Mouse (Mus musculus) left cerebral cortex, postnatal 36 days (tissue): ENCODE results near the gene Ttll1. TPM values are rescaled to one million over a fixed set of nuclear protein-coding genes. Genes with fewer than 3 reads are reported as not detected.

Experiments used
- DNase-seq, 2 experiments: peaks; one replicate each; pipeline ENCODE4 v3.0.0; 2021 to 2022; ENCODE audit warnings: low spot score in 2 of 2, mixed read lengths in 1 of 2
- intact Hi-C: fragments of 180-260 bp; cut with DNase I; formaldehyde crosslinking; loops from one replicate; pipeline ENCODE4 v1.15.1; 2025
- microRNA-seq: library from miRNA; unstranded; fragments of <30 nt; microRNA quantifications from one replicate; pipeline ENCODE4 v1.2.0, GENCODE M21; 2022
- total RNA-seq, 2 experiments: library from RNA; stranded (reverse); gene quantifications; 2 replicates each; pipeline ENCODE4 v1.2.3; 2021

Ttll1 gene
- total RNA-seq, 2 experiments from 2014 or later: 49.7 to 52.3 TPM

GRCm38 (mm10) chr15:83436541-83436940, 74.2 kb downstream of the Ttll1 start:
- intact Hi-C loops: no loop called here
- DNase-seq: no peak

GRCm38 (mm10) chr15:83435324-83436090, 75.2 kb downstream of the Ttll1 start:
- peak; percentile 24 to 28 for DNase-seq
- intact Hi-C loops: no loop called here

DNA sequence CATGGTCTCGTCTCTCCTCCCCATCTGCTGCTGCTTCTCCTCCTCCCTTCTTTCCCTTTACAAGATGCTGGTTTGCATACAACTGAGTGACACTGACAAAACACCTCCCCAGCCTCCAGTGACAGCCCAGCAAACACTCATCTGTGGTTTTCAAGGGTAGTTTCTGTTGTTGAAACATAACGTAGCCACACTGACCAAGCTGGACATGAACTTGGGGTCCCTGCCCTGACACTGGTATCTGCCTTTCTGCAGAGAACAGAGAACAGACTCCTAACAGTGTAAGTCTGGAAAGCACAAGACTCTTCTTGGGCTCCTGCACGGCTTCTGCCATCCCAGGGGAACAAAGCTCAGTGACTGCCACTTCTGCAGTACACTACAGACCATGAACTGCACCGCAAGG, 76.0 kb downstream of the Ttll1 start:
- intact Hi-C loops: no loop called here

More for the DNA sequence above, 76.0 kb downstream of the Ttll1 start:
- no peak for DNase-seq

Small RNA genes lying within 50 kb of the gene (microRNA-seq; reads per million reads assigned to microRNA genes)
- gene Gm24575: not detected

Other genes with a start within 250 kb of the Ttll1 start
- 10 to 100 TPM; 18.9 to 22.3 TPM for gene Arfgap3, start 160.6 kb downstream of the Ttll1 start, total RNA-seq
- gene Pacsin2, start 46.3 kb downstream of the Ttll1 start, total RNA-seq: 100 to 1,000 TPM in 1 of 2 experiments, 10 to 100 TPM in 1; 88.9 to 102 TPM
- gene Bik, start 16.0 kb upstream of the Ttll1 start, total RNA-seq: not detected
- 1 to 10 TPM; 4.5 to 5.7 TPM for gene Tspo, start 52.7 kb upstream of the Ttll1 start, total RNA-seq
- gene Mcat, start 52.9 kb upstream of the Ttll1 start, total RNA-seq: 10 to 100 TPM; 27.5 to 33.5 TPM
- 10 to 100 TPM; 11.7 to 13.8 TPM for gene Ttll12, start 84.3 kb upstream of the Ttll1 start, total RNA-seq
- gene Scube1, start 214.1 kb upstream of the Ttll1 start, total RNA-seq: 10 to 100 TPM; 68.5 to 71.1 TPM